Mouse (Mus musculus) embryo, embryonic 10.5 days (tissue): ENCODE data around the gene Ggta1.
A peak's percentile ranks its signal among the peaks of the same experiment; 100 is the strongest.

ENCODE experiments used
- DNase-seq: peaks from one replicate; pipeline ENCODE4 v3.0.0-alpha.2; 2015; ENCODE audit warnings: low spot score

Gene Ggta1

DNA sequence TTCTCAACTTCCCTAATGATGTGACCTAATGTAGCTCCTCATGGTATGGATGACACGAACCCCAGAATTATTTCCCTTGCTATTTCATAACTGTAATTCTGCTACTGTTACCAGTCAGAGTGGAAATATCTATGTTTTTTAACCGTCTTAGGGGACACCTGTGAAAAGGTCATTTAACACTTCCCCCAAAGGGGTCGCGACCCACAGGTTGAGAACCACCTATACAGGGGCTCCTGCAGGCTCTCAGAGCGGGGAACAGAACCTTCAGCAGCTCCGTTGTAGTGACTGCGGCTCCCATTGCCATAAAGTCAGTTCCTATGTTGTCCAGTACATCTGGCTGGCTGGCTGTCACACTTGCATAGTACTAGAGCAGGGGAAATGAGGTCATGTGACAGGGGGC, 62.3 kb downstream of the Ggta1 start:
- DNase-seq, result no peak

DNA sequence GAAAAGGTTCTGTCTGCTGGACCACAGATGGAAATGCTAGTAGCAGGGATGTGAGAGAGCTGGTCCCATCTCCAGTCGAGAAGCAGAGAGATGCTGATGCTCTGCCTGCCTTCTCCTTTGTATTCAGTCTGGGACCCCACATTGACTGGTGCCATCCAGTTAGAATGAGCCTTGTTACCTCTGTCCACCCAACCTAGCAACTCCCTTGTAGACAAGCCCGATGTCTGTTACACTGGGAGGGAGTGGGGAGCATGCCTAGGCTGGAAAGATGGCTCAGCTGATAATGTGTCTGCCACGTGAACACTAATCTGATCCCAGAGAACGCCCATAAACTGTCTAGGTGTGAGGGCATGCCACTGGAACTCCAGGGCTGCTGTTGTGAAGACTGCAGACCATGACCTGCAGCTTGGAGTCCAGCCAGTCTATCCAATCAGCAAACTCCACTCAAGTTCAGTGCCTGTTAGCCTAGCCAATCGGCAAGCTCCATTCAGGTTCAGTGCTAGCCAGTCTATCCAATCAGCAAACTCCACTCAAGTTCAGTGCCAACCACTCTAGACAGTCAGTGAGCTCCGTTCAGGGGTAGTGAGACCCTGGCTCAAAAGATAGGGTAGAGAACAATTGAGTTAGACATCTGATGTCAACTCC, 64.7 kb downstream of the Ggta1 start:
- DNase-seq, result no peak

DNA sequence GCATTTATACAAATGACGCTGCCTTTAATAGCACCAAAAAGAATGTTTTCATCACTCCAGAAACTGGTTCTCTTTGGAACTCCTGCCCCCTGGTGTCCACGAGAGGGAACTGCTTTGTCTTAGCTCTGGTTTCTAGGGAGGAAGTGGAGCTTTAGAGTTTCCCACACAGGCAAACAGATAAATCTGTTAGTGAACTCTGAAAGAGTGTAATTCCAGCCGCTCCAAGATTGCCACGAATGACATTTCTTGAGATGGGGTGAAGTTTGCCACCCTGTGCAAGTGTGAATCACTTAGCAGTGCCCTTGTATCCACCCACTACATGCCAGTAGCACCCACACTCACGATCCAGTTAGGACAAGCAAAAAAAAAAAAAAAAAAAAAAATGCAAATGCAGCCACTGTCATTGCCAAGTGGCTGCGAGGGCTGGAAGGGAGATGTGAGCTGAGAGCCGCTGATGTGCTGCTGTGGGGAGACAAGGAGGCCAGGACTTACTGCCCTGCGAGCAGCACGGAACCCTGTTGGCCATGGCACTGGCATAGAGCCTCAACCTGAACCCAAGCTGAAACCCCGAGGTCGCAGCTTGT, 65.3 kb downstream of the Ggta1 start:
- DNase-seq, result peak; percentile 76

- DNase-seq, result no peak
Measured at GRCm38 (mm10) chr2:35397096-35397495, 65.9 kb downstream of the Ggta1 start, which contains the start of gene 4930402F06Rik. TSS of gene 4930402F06Rik (minus strand) at chr2:35397175.

DNA sequence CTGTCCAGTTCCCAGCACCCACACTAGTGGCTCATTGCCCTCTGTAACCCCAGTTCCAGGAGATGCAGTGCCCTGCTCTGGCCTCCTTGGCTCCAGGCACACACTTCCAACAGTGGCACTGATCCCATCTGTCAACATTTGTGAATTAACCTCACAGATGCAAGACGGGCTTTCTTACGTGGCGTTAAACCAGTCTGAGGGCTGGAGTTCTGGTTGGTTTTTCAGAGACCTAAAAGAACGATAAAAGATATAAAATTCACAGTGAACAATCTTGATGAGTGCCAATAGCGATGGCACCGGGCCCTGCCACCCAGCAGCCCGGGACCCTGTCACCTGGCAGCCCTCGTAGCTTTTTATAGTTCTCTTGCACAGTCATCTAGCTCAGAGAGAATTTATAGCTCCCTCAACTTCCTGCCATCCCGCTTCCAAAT, 77.6 kb downstream of the Ggta1 start:
- DNase-seq, result no peak

DNA sequence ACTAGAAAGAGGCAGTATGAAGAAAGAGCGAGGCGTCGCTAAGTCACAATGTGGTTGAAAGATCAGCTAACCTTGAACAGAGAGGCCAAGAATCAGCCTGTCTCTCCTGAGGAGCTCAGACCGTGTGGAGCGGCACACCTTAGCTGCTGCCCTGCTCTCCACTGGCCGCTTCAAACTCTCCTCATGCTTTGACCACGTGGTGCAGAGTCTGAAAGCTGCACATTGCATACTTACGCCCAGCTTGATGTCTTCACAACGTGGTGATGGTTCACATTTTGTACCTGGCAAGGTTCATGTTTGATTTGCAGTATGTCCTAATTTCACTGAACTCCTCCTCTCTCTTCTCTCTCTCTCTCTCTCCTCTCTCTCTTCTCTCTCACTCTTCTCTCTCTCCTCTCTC, 83.7 kb downstream of the Ggta1 start:
- DNase-seq, result no peak

- DNase-seq, result no peak
Measured at GRCm38 (mm10) chr2:35377600-35377999, 85.4 kb downstream of the Ggta1 start.

GRCm38 (mm10) chr2:35373003-35373402, 90.0 kb downstream of the Ggta1 start:
- DNase-seq, result peak; percentile 76

DNA sequence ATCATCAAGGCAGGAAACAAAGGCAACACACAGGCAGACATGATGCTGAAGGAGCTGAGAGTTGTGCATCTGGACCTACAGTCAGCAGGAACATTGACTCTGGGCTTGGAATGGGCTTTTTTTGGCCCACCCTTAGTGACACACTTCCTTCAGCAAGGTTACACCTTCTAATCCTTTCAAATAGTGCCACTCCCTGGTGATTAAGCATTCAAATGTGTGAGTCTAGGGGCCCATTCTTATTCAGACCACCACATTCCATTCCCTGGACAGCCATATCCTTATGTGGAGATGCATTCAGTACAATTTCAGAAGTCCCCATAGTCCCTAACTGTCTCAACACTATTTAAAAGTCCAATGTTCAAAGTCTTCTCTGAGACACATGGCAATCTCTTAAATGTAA, 92.3 kb downstream of the Ggta1 start:
- DNase-seq, result no peak

DNA sequence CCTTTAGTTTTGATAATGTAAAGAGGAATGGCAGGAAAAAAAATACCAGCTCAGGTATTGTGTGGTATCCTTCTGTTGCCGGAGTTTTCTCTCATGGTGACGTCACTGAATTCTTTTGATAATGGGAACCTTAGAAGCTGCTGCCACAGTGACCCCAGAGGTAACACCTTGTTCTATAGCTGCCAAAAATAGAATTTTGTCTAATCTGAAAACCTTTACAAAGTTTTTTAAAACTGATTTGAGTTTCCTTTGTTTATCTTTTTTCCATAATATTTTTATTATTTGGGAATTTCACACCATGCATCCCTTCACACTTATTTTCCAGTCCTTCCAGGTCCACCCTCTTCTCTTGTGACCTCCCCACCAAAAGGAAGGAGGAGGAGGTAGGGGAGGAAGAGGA, 95.4 kb downstream of the Ggta1 start, which contains the start of gene 4930568D16Rik:
Gene 4930568D16Rik, minus strand, starts transcription at position 101 of the 400 bp plus-strand sequence.
- DNase-seq, result no peak
